Mouse (Mus musculus): ENCODE results near the gene 4930524J08Rik. TPM values are rescaled to one million over a fixed set of nuclear protein-coding genes. Genes with fewer than 3 reads are reported as not detected.

Gene 4930524J08Rik
- polyA plus RNA-seq, 1 experiment from 2014 or later = 2.3 TPM

DNA sequence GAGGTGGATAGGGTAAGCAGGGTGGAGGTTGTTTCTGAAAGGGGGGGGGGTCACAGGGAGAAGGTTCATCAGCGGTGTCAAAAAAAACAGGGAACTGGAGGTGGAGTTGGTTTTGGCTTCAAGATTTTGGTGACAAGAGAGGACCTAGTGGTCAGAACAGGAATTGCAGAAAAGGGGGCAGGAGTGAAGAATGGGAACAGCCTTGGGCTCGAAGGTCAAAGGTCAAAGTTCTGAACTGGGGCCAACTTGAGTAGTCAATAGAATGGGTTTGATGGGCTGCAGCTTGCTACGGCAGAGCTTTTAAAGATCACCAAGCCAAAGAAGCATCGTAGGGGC, 28.1 kb downstream of the 4930524J08Rik start:
- Histone ChIP-seq H3K4me1 (no peaks in the 10 kb centered on the region), H3K36me3 (no peaks in the 10 kb centered on the region), H3K9ac (replicated peaks) (no peak overlapping the region), H3K4me3 (no peak overlapping the region), H3K27me3 (no peaks in the 10 kb centered on the region), H3K4me2 (replicated peaks) (no peak overlapping the region), H3K27ac (replicated peaks) (no peak overlapping the region), H3K9me3 (no peaks in the 10 kb centered on the region)
- WGBS = 80% methylated on average over 4 of the region's 4 CpGs
- no peak for ATAC-seq (replicated peaks)

GRCm38 (mm10) chr5:100008485-100008884, 29.6 kb downstream of the 4930524J08Rik start:
- no peak overlapping the region for H3K9ac ChIP-seq (replicated peaks)
- no peak overlapping the region for H3K4me3 ChIP-seq
- ATAC-seq (replicated peaks) = no peak
- 54% methylated on average over 3 of the region's 3 CpGs for WGBS
- H3K9me3 ChIP-seq = no peaks in the 10 kb centered on the region
- no peaks in the 10 kb centered on the region for H3K4me1 ChIP-seq
- no peaks in the 10 kb centered on the region for H3K27me3 ChIP-seq
- H3K27ac ChIP-seq (replicated peaks) = no peak overlapping the region
- no peaks in the 10 kb centered on the region for H3K36me3 ChIP-seq
- H3K4me2 ChIP-seq (replicated peaks) = no peak overlapping the region

- 92% methylated on average over 9 of the region's 9 CpGs for WGBS
- Histone ChIP-seq H3K36me3 (no peaks in the 10 kb centered on the region), H3K4me3 (no peak overlapping the region), H3K4me1 (no peaks in the 10 kb centered on the region), H3K27me3 (no peaks in the 10 kb centered on the region), H3K9ac (replicated peaks) (no peak overlapping the region), H3K9me3 (no peaks in the 10 kb centered on the region), H3K4me2 (replicated peaks) (no peak overlapping the region), H3K27ac (replicated peaks) (no peak overlapping the region)
- ATAC-seq (replicated peaks) = no peak
Measured at GRCm38 (mm10) chr5:100012599-100012998, 33.7 kb downstream of the 4930524J08Rik start.

DNA sequence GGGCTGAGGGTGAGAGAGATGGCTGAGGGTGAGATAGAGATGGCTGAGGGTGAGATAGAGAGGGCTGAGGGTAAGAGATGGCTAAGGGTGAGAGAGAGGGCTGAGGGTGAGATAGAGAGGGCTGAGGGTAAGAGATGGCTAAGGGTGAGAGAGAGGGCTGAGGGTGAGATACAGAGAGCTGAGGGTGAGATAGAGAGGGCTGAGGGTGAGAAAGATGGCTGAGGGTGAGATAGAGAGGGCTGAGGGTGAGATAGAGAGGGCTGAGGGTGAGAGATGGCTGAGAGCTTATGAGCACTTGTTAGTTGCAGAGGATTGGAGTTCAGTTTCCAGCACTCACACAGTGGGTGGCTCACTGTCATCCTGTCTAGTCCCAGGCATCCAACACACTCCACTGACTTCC, 41.2 kb downstream of the 4930524J08Rik start:
- H3K4me2 ChIP-seq (replicated peaks) = no peak overlapping the region
- H3K9ac ChIP-seq (replicated peaks) = no peak overlapping the region
- H3K4me1 ChIP-seq = no peaks in the 10 kb centered on the region
- H3K27ac ChIP-seq (replicated peaks) = no peak overlapping the region
- H3K4me3 ChIP-seq = no peak overlapping the region
- no peak for ATAC-seq (replicated peaks)
- H3K9me3 ChIP-seq = no peaks in the 10 kb centered on the region
- no peaks in the 10 kb centered on the region for H3K27me3 ChIP-seq
- H3K36me3 ChIP-seq = no peaks in the 10 kb centered on the region

DNA sequence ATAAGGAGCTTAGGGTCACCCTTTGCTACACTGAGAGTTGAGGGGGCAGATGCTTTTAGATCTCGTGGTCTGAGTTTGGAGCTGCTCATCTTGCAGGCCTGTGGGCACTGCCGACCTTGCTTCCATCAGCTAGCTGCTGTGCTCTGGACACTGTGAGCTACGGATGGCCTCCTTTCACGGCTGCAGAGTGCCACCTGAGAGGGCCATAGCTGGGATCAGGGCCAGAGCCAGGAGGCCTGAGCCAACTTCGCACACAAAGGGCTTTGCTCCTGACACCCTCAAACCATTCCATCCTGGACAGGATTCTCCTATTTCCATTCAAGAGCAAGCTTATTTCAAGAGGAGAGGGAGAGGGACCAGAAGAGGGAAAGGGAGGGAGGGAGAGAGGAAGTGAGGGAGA, 45.5 kb downstream of the 4930524J08Rik start:
- WGBS = 67% methylated on average over 5 of the region's 5 CpGs
- H3K4me2 ChIP-seq (replicated peaks) = no peak overlapping the region
- no peak overlapping the region for H3K9ac ChIP-seq (replicated peaks)
- H3K36me3 ChIP-seq = no peaks in the 10 kb centered on the region
- no peaks in the 10 kb centered on the region for H3K9me3 ChIP-seq
- no peaks in the 10 kb centered on the region for H3K27me3 ChIP-seq
- H3K27ac ChIP-seq (replicated peaks) = no peak overlapping the region
- H3K4me3 ChIP-seq = no peak overlapping the region
- ATAC-seq (replicated peaks) = no peak
- peaks cover 5% of the 10 kb centered on the region for H3K4me1 ChIP-seq

- H3K4me3 ChIP-seq = no peak overlapping the region
- H3K4me1 ChIP-seq = peaks cover 10% of the 10 kb centered on the region
- H3K27ac ChIP-seq (replicated peaks) = no peak overlapping the region
- no peaks in the 10 kb centered on the region for H3K36me3 ChIP-seq
- no peaks in the 10 kb centered on the region for H3K27me3 ChIP-seq
- no peak overlapping the region for H3K9ac ChIP-seq (replicated peaks)
- ATAC-seq (replicated peaks) = no peak
- no peaks in the 10 kb centered on the region for H3K9me3 ChIP-seq
- 92% methylated on average over 1 of the region's 1 CpGs for WGBS
- H3K4me2 ChIP-seq (replicated peaks) = no peak overlapping the region
Measured at GRCm38 (mm10) chr5:100024868-100025267, 46.0 kb downstream of the 4930524J08Rik start.

Other genes starting within 250 kb of the 4930524J08Rik start
- 115 and 143 TPM in 2 replicates for gene Rasgef1b, start 250.0 kb upstream of the 4930524J08Rik start, polyA plus RNA-seq (2015; fragmentation: Nextera tagmentation; extraction: Ambion mirVana)
- 0.64 and 0.86 TPM in 2 replicates for gene Vamp9, start 72.8 kb upstream of the 4930524J08Rik start, polyA plus RNA-seq (2015; fragmentation: Nextera tagmentation; extraction: Ambion mirVana)
- gene Hnrnpd, start 123 bp upstream of the 4930524J08Rik start, polyA plus RNA-seq (2015; fragmentation: Nextera tagmentation; extraction: Ambion mirVana) = 242 and 245 TPM in 2 replicates
- gene Hnrnpdl, start 60.6 kb downstream of the 4930524J08Rik start, polyA plus RNA-seq (2015; fragmentation: Nextera tagmentation; extraction: Ambion mirVana) = 256 and 258 TPM in 2 replicates
- 57.6 and 58.3 TPM in 2 replicates for gene Enoph1, start 60.9 kb downstream of the 4930524J08Rik start, polyA plus RNA-seq (2015; fragmentation: Nextera tagmentation; extraction: Ambion mirVana)
- 31.8 and 32.1 TPM in 2 replicates for gene Tmem150c, start 180.7 kb downstream of the 4930524J08Rik start, polyA plus RNA-seq (2015; fragmentation: Nextera tagmentation; extraction: Ambion mirVana)

All from forebrain, embryonic 15.5 days (tissue).